Mouse (Mus musculus) MEL (cell line): Measurements from ENCODE around the gene Mcrip1.

Experiments
- CHD1 ChIP-seq: IDR thresholded peaks from 2 replicates; pipeline ENCODE4 v1.6.1; 2012; ENCODE audit warnings: low read depth, mild to moderate bottlenecking, inconsistent platforms, low read length, improper control_type of control experiment
- CTCF ChIP-seq, 3 experiments: IDR thresholded peaks in 2 of 3; conservative IDR thresholded peaks in 1 of 3; 2 replicates each; pipeline ENCODE4 v1.5.1; 2011 to 2012; ENCODE audit warnings: low read length in 3 of 3, low read depth in 2 of 3, mild to moderate bottlenecking in 2 of 3, improper control_type of control experiment in 1 of 3, inconsistent platforms in 1 of 3, mixed read lengths in 1 of 3, moderate library complexity in 1 of 3; ENCODE audit not compliant: control insufficient read depth in 1 of 3, insufficient read depth in 1 of 3, poor library complexity in 1 of 3, severe bottlenecking in 1 of 3
- EP300 ChIP-seq, 2 experiments: IDR thresholded peaks; 2 replicates each; pipeline ENCODE4 v1.6.1; 2011; ENCODE audit warnings: improper control_type of control experiment in 2 of 2, low read length in 2 of 2, low read depth in 1 of 2, mild to moderate bottlenecking in 1 of 2
- MAFK ChIP-seq: IDR thresholded peaks from 2 replicates; pipeline ENCODE4 v1.6.1; 2011; ENCODE audit warnings: low read depth, mild to moderate bottlenecking, low read length, improper control_type of control experiment, borderline replicate concordance
- MAZ ChIP-seq: IDR thresholded peaks from 2 replicates; pipeline ENCODE4 v1.6.1; 2012; ENCODE audit warnings: low read depth, mild to moderate bottlenecking, inconsistent platforms, low read length, improper control_type of control experiment
- TBP ChIP-seq: IDR thresholded peaks from 2 replicates; pipeline ENCODE4 v1.8.0; 2011; ENCODE audit warnings: low read depth, low read length, improper control_type of control experiment
- UBTF ChIP-seq: IDR thresholded peaks from 2 replicates; pipeline ENCODE4 v1.6.1; 2012; ENCODE audit warnings: low read depth, mild to moderate bottlenecking, inconsistent platforms, low read length, improper control_type of control experiment, moderate library complexity, borderline replicate concordance; ENCODE audit not compliant: insufficient read depth
- USF1 ChIP-seq: IDR thresholded peaks from 2 replicates; pipeline ENCODE4 v1.6.1; 2014; ENCODE audit warnings: low read depth, mild to moderate bottlenecking, inconsistent platforms, low read length, improper control_type of control experiment, moderate library complexity
- ZMIZ1 ChIP-seq: IDR thresholded peaks from 2 replicates; pipeline ENCODE4 v1.6.1; 2012; ENCODE audit warnings: low read depth, mild to moderate bottlenecking, inconsistent platforms, low read length, improper control_type of control experiment, moderate library complexity

DNA sequence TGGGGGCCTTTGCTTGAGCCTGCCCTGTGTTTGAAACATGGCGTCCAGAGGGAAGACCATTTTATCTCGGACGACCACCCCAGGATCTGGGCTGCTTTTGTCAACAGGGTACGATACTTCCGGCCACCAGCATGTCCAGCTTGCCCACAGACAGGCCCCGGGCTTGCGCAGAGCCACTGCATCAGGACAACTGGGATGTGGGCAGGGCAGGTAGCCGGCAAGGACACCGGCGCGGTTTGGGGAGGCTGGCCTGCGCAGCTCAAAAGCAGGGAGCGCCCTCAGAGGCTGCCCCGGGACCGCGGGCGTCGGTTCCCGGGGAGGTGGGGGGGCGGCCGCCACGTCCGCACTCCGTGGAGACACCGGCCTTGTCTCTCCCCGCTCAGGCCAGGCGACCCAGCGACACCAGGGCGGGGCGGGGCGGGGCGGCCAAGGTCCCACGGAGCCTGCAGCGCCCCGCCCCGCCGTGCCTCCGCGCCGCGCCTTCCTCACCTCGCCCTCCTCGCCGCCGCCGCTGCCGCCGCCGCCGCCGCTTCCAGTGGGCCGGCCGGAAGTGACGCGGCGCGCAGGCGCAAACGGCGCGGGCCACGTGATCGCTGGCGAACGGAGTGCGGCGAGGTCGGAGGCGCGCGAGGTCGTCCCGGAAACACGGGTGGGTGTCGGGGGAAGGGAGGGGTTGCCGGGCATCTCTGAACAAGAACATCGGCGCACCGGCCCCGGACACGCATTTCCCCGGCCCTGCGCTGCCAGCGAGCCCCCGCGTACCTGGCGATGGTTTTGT is at the start of gene Mcrip1:
- TF ChIP-seq ZMIZ1 (peak; percentile 88), CTCF (IDR thresholded peaks at IDR 0.05 in 2 of 3, conservative IDR thresholded peaks at IDR 0.05 in 1 of 3; ENCODE audit: control insufficient read depth in 1 of 3, insufficient read depth in 1 of 3, low read depth in 2 of 3, low read length in 3 of 3, poor library complexity in 1 of 3, severe bottlenecking in 1 of 3) (no peak), USF1 (peak; percentile 97), EP300 (IDR thresholded peaks at IDR 0.05; ENCODE audit: low read depth in 1 of 2, low read length in 2 of 2) (peak in 1 of 2 experiments; percentile 51; a peak in 2 of 4 replicates), CHD1 (no peak), UBTF (no peak), TBP (no peak), MAFK (no peak), MAZ (peak; percentile 88; the same call in 1 of the 2 replicates)
